Mouse (Mus musculus) forebrain, embryonic 12.5 days (tissue): Measurements from ENCODE around the gene Cd276. TPM values are rescaled to one million over a fixed set of nuclear protein-coding genes. Genes with fewer than 3 reads are reported as not detected.
"Not testable (repeated sequence)": the region's sequence is repeated elsewhere in the genome, so short reads cannot be mapped to it uniquely, and the experiment has no call there.

Experiments
- ATAC-seq: fragments of 200-750 bp; cut with Nextera tagmentation; 2 replicates; pipeline ENCODE4 v1.8.0; 2017; ENCODE audit warnings: moderate TSS enrichment; ENCODE audit not compliant: low FRiP score
- H3K27ac ChIP-seq: fragments of 300-500 bp; sonication (generic); 2 replicates; pipeline ENCODE4 v1.5.1; 2016; ENCODE audit warnings: mild to moderate bottlenecking
- H3K27me3 ChIP-seq: fragments of 300-500 bp; sonication (generic); 2 replicates; pipeline ENCODE4 v1.6.1; 2016; ENCODE audit warnings: mild to moderate bottlenecking
- H3K36me3 ChIP-seq: fragments of 300-500 bp; sonication (generic); replicated peaks from 2 replicates; pipeline ENCODE4 v1.6.1; 2016; ENCODE audit warnings: mild to moderate bottlenecking
- H3K4me1 ChIP-seq: fragments of 300-500 bp; sonication (generic); 2 replicates; pipeline ENCODE4 v1.6.1; 2016
- H3K4me2 ChIP-seq: fragments of 300-500 bp; sonication (generic); 2 replicates; pipeline ENCODE4 v1.6.1; 2016; ENCODE audit warnings: mild to moderate bottlenecking, moderate library complexity
- H3K4me3 ChIP-seq: fragments of 300-500 bp; sonication (generic); replicated peaks from 2 replicates; pipeline ENCODE4 v1.5.1; 2016; ENCODE audit warnings: mild to moderate bottlenecking
- H3K9ac ChIP-seq: fragments of 300-500 bp; sonication (generic); 2 replicates; pipeline ENCODE4 v1.6.1; 2016; ENCODE audit warnings: mild to moderate bottlenecking
- H3K9me3 ChIP-seq: fragments of 300-500 bp; sonication (generic); 2 replicates; pipeline ENCODE4 v1.6.1; 2016
- WGBS: fragments of 180-500 bp; shearing (Covaris S2); methylation state at CpG from one replicate; pipeline ENCODE4 v1.1.7; 2016; 5-methylcytosine and 5-hydroxymethylcytosine counted together
- polyA plus RNA-seq: library from polyadenylated mRNA; unstranded; fragments of >200 nt; fragmentation: Nextera tagmentation; extraction: Ambion mirVana; gene quantifications from 2 replicates; pipeline ENCODE4 v1.2.1, GENCODE M21; 2016

Cd276 gene
- 32.2 and 35.9 TPM in 2 replicates for polyA plus RNA-seq

DNA sequence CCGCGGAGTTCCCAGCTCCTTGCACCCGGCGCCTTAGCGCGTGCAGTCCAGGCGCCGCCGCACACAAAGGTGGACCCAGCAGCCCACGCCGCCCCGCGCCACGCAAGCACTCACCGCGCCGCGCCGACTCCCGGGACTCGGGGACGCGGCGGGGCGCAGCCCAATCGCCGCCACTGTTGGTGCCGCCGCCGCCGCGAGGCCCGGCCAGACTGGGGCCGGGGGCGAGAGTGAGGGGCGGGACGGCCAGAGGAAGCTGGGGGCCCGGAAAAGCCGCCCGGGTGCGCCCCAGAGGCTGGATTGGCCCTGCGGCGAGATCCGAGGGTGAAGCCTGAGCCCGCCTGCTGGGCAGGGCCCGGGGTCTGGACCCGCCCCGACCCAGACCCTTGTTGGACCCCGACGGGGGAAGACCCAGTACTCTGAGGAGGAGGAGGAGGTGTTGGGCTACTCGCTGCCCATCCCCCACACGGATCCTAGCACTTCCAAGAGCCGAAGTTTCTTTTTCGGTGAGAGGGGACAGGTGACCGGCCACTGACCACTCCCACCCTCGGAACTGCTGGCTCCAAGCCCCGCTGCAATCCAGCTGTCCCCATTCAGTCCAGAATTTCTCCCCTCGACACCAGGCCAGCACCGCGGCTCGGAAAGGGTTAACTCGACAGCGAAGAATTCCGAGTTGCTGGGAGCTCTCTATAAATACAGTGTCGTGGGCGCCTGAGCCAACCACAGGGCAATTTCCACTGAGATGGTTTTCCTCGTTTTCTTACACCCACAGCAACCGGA, at the start of gene Cd276:
Cd276 (minus strand) TSS at position 530 of the 777 bp plus-strand sequence.
- H3K4me3 ChIP-seq = peak within 1 kb of the TSS; percentile 90
- peak within 1 kb of the TSS; percentile 94 for H3K27ac ChIP-seq
- no peaks in the 10 kb centered on the region for H3K9me3 ChIP-seq
- H3K4me2 ChIP-seq = peak within 1 kb of the TSS; percentile 83
- H3K4me1 ChIP-seq = peaks cover 21% of the 10 kb centered on the region
- WGBS = under 1% methylated on average over 65 of the region's 68 CpGs
- peak; percentile 75 for ATAC-seq
- no peaks in the 10 kb centered on the region for H3K27me3 ChIP-seq
- H3K36me3 ChIP-seq = no peaks in the 10 kb centered on the region
- H3K9ac ChIP-seq = peak within 1 kb of the TSS; percentile 97

DNA sequence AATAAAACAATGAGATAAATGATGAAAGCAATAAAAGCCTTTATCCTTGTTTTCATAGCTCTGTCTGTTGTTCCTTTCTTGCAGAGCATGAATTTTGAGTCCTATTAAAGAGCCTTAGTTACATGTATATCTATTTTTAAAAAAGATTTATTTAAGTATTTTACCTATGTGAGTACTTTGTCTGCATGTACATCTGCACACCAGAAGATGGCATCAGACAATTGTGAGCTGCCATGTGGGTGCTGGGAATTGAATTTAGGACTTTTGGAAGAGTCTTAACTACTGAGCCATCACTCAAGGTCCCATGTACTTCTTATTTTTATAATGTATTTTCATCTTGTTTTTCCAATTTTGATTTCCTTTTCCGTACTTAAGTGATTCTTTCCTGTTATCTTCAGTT, 40.1 kb upstream of the Cd276 start:
- no peak overlapping the region for H3K4me3 ChIP-seq
- no peak overlapping the region for H3K9ac ChIP-seq
- no peak overlapping the region for H3K27ac ChIP-seq
- no peak for ATAC-seq
- no peaks in the 10 kb centered on the region for H3K36me3 ChIP-seq
- 96% methylated on average over 1 of the region's 1 CpGs for WGBS
- H3K4me1 ChIP-seq = no peaks in the 10 kb centered on the region
- H3K9me3 ChIP-seq = no peaks in the 10 kb centered on the region
- no peaks in the 10 kb centered on the region for H3K27me3 ChIP-seq
- H3K4me2 ChIP-seq = no peak overlapping the region

DNA sequence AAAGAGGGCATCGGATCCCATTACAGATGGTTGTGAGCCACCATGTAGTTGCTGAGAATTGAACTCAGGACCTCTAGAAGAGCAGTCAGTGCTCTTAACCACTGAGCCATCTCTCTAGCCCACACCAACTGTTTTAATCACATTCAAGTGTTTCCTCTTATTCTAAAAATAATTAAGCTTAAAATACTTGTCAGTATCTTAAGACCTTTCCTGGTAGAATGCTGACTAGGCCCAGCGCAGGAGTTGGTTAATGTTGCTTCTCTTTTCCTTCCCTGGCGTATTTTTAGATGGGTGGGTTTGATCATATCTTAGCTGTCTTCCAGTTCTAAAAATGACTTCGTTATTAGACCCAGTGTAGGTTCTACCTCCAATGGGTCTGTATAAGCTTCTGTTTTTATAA, 33.4 kb upstream of the Cd276 start:
- H3K36me3 ChIP-seq = no peaks in the 10 kb centered on the region

DNA sequence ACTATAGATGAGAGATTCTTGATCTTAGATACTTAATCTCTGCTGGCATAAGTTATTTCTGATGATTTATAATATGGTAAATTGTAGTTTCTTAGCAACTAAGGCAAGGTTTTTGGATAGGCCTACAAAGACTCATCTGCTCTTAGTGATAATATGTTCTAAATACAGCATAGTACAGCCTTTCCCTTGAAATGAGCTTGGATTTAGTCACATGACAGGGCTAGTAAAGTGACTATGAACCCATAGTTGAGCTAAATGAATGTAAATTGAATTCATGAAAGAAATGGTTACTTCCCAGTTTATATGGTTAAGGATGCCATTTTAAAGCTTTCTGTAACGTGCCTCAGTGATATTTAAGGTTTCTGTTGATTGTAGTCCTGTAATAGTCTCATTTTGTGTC, 29.1 kb upstream of the Cd276 start:
- Histone ChIP-seq H3K4me3 (no peak overlapping the region), H3K36me3 (no peaks in the 10 kb centered on the region), H3K4me1 (peaks cover 10% of the 10 kb centered on the region), H3K27ac (no peak overlapping the region), H3K9ac (no peak overlapping the region), H3K9me3 (no peaks in the 10 kb centered on the region), H3K27me3 (no peaks in the 10 kb centered on the region), H3K4me2 (no peak overlapping the region)
- 88% methylated on average over 1 of the region's 1 CpGs for WGBS
- no peak for ATAC-seq

More for the DNA sequence above, 33.4 kb upstream of the Cd276 start:
- no peaks in the 10 kb centered on the region for H3K27me3 ChIP-seq
- no peak overlapping the region for H3K4me3 ChIP-seq
- H3K9me3 ChIP-seq = no peaks in the 10 kb centered on the region
- no peak for ATAC-seq
- H3K4me2 ChIP-seq = no peak overlapping the region
- 95% methylated on average over 4 of the region's 4 CpGs for WGBS
- H3K27ac ChIP-seq = no peak overlapping the region
- peaks cover 2% of the 10 kb centered on the region; the same call in 1 of the 2 replicates for H3K4me1 ChIP-seq
- no peak overlapping the region for H3K9ac ChIP-seq

DNA sequence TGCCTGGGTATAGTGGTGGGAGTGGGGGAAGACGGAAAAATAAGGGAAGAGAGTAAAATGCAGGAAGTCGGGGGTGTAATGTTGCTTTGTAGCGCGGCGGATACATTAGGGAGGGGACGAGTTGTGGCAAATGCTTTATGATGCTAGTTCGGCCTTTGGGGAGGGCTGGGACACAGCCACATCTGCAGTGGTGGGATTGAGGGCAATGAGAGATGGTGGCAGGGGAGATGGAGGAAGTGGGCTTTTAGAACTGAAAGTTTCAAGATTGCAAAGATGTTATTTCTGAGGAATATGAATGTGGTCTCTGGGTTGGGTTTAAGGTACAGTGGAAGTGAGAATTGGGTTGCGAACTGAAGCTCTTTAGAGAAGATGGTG, 28.0 kb upstream of the Cd276 start:
- Histone ChIP-seq H3K9me3 (no peaks in the 10 kb centered on the region), H3K27me3 (no peaks in the 10 kb centered on the region), H3K4me3 (peak overlapping the region; percentile 84), H3K9ac (peak overlapping the region; percentile 95), H3K36me3 (no peaks in the 10 kb centered on the region), H3K4me2 (peak overlapping the region; percentile 68), H3K27ac (peak overlapping the region; percentile 98), H3K4me1 (peaks cover 10% of the 10 kb centered on the region)
- no peak for ATAC-seq
- 1% methylated on average over 8 of the region's 8 CpGs for WGBS

DNA sequence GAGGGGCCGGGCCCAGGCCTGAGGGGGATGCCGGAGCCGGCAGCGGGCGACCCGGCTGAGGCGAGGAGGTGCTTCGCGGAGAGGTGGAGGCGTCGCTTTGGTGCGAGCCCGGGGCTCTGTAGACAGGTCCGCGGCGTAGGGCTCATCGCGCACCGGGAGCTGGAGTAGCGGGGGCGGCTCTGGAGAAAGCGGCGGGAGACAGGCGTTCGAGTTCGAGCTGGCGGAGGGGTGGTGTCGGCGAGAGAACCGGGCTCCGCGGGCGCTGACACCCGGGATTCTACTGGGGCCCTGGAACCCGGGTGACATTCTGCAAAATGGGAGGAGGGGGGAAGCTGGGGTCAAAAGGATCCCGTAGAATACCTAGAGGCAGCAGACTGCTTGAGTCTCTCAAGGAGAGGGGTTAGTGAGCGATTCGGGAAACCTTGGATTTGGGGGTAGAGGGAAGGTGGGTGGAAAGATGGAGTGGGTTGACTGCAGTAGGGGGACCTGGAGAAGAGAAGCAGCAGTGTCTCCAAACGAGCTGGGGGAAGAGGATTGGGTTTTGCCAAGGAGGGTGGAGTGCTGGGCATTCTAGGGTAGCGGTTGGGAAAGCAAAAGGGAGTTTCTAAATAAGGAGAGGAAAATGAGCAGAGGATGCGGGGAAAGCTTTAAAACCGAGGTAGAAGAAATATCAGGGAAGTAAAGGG, 27.5 kb upstream of the Cd276 start:
- peak overlapping the region; percentile 84 for H3K4me3 ChIP-seq
- no peaks in the 10 kb centered on the region for H3K27me3 ChIP-seq
- peaks cover 10% of the 10 kb centered on the region for H3K4me1 ChIP-seq
- peak overlapping the region; percentile 98 for H3K27ac ChIP-seq
- ATAC-seq = no peak; the same call in 1 of the 2 replicates
- no peaks in the 10 kb centered on the region for H3K9me3 ChIP-seq
- peak overlapping the region; percentile 68 for H3K4me2 ChIP-seq
- H3K9ac ChIP-seq = peak overlapping the region; percentile 95
- no peaks in the 10 kb centered on the region for H3K36me3 ChIP-seq
- under 1% methylated on average over 42 of the region's 42 CpGs for WGBS

DNA sequence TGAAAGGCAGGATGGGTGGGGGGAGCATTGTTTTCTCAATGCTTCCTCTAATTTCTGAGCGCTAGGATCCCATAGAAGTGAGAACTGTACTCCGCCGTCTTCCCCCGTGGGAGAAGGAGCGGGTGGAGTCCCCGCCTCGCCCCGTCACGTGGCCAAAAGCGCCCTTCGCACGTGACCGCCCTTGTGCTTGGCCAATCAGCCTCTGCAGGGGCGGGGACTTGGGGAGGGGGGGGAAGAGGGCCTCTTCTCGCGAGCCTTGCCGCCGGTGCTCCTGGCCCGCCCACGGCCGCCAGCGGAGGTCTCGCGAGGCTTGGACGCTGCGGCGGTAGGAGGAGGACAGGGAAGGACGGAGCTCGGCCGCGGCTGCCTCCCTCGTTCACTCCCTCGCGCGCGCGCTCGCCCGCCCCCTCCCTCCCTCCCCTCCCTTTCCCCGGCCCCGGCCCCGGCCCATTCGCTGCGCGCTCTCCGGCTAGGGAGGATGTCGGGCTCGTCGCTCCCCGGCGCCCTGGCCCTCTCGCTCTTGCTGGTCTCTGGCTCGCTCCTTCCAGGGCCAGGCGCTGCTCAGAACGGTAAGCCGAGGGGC, 26.8 kb upstream of the Cd276 start, which contains the start of gene Nptn:
Nptn (plus strand) TSS at position 283 of the 583 bp plus-strand sequence.
- ATAC-seq = peak; percentile 99
- H3K4me2 ChIP-seq = peak within 1 kb of the TSS; percentile 68
- no peaks in the 10 kb centered on the region for H3K27me3 ChIP-seq
- under 1% methylated on average over 53 of the region's 56 CpGs for WGBS
- H3K36me3 ChIP-seq = no peaks in the 10 kb centered on the region
- H3K4me1 ChIP-seq = peaks cover 10% of the 10 kb centered on the region
- H3K9me3 ChIP-seq = no peaks in the 10 kb centered on the region
- peak within 1 kb of the TSS; percentile 98 for H3K27ac ChIP-seq
- peak within 1 kb of the TSS; percentile 95 for H3K9ac ChIP-seq
- H3K4me3 ChIP-seq = peak within 1 kb of the TSS; percentile 84

DNA sequence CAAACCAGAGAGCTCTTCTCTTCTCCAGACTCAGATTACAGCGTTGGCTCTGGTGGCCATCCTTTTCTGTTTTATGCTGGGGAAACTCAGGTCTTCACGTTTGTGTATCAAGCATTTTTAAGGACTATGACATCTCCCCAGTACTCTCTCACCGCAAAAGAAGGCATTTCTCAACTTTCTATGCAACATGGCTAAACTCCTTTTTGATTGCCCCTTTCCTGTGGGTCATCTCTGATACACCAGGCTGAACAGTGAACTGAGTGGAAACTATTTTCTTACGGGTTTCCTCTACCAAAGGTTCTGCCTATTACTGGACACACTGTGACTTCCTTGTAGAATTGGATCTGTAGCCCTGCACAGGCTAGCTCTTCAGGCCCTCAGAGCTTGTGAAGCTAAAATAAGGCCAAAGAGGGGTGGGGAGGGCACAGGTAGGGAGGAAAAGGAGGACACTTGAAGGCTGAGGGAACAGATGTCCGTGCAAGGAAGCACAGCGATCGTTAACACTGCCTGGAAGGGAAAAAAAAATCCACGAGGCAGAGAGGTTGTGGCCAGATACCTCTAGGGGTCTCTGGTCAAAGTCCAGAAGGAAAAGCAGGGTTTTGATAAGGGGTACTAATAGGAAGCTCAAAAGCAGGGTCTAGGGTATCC, 26.2 kb upstream of the Cd276 start:
- peaks cover 10% of the 10 kb centered on the region for H3K4me1 ChIP-seq
- H3K4me3 ChIP-seq = peak overlapping the region; percentile 84
- peak overlapping the region; percentile 64 for H3K4me2 ChIP-seq
- H3K9ac ChIP-seq = peak overlapping the region; percentile 56
- no peaks in the 10 kb centered on the region for H3K36me3 ChIP-seq
- H3K27ac ChIP-seq = peak overlapping the region; percentile 78
- no peaks in the 10 kb centered on the region for H3K9me3 ChIP-seq
- no peaks in the 10 kb centered on the region for H3K27me3 ChIP-seq
- WGBS = 34% methylated on average over 8 of the region's 8 CpGs
- 0 out of 2 replicates have a peak, but pooled peaks have one; percentile 2 for ATAC-seq

DNA sequence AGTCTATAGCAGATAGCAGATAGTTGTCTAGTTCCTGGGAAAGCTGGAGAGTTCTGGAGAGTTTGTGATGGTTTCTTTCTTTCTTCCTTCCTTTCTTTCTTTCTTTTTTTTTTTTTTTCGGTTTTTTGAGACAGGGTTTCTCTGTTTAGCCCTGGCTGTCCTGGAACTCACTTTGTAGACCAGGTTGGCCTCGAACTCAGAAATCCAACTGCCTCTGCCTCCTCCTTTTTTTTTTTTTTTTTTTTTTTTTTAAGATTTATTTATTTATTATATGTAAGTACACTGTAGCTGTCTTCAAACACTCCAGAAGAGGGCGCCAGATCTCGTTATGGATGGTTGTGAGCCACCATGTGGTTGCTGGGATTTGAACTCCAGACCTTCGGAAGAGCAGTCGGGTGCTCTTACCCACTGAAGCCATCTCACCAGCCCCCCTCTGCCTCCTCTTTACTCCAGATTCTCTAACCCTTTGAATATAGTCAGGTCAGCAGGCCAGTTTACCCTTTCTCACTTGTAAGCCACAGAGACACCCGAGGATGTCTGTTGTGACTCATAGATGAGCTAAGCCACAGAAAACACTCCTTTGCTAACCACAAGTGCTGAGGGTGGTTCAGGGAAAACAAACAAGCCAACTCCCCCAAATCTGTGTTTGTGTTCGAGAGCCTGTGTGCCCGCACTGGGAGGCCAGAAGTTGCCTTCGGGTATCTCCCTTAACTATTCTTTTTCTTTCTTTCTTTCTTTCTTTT, 25.4 kb upstream of the Cd276 start:
- not testable (repeated sequence) for H3K4me2 ChIP-seq, H3K4me1 ChIP-seq, H3K9me3 ChIP-seq, H3K36me3 ChIP-seq, ATAC-seq, H3K9ac ChIP-seq, H3K4me3 ChIP-seq, H3K27ac ChIP-seq, H3K27me3 ChIP-seq
- 77% methylated on average over 10 of the region's 10 CpGs for WGBS

DNA sequence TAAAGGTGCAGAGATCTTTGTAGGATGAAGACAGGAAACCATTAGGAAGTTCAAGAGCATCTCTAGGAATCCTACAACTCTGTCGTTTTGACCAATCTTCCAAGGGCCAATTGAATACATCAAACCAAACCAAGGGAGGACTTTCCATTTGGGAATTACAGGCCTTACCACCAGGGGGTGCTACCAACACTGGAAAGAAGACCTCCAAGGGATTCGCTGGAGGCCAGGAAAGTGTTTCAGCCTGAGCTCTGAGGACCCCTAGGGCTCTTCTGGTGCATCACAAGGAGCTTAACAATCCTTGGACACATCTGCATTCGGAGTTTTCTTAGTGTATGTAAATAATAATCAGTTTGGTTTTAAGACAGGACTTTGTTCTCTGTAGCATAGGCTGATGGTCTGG, 23.4 kb upstream of the Cd276 start:
- ATAC-seq = no peak
- 27% methylated on average over 3 of the region's 3 CpGs for WGBS
- Histone ChIP-seq H3K9me3 (no peaks in the 10 kb centered on the region), H3K27ac (no peak overlapping the region), H3K36me3 (no peaks in the 10 kb centered on the region), H3K4me1 (peaks cover 7% of the 10 kb centered on the region), H3K4me2 (no peak overlapping the region), H3K4me3 (no peak overlapping the region), H3K9ac (no peak overlapping the region), H3K27me3 (no peaks in the 10 kb centered on the region)

DNA sequence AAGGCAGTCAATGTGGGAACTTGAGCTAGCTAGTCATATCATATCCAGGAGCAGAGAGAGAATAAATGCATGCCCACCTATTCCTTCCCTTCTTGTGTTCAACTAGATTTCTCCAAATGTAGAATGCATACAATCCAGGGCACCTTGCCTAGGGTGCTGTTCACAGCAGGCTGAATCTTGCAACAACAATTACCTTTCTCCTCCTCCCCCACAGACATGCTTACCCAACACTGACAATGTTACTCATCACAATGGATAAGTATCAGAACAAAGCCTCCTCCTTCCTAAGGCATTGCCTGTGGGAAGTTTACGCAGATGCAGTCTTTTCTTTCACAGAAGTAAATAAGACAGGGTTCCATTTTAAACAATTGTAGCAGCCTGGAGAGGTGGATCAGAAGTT, 15.8 kb upstream of the Cd276 start:
- Histone ChIP-seq H3K9ac (no peak overlapping the region), H3K4me1 (no peaks in the 10 kb centered on the region)

More for the DNA sequence above, 15.8 kb upstream of the Cd276 start:
- Histone ChIP-seq H3K36me3 (no peaks in the 10 kb centered on the region), H3K4me3 (no peak overlapping the region), H3K27ac (no peak overlapping the region), H3K4me2 (no peak overlapping the region), H3K27me3 (no peaks in the 10 kb centered on the region), H3K9me3 (no peaks in the 10 kb centered on the region)
- WGBS = 93% methylated on average over 1 of the region's 1 CpGs
- ATAC-seq = no peak
